Mouse (Mus musculus) forebrain, embryonic 13.5 days (tissue): Measurements from ENCODE around the gene Ap3d1. TPM values are rescaled to one million over a fixed set of nuclear protein-coding genes. Genes with fewer than 3 reads are reported as not detected.
A peak's percentile ranks its signal among the peaks of the same experiment; 100 is the strongest.

Experiments used
- ATAC-seq: fragments of 200-750 bp; cut with Nextera tagmentation; 2 replicates; pipeline ENCODE4 v1.8.0; 2017
- H3K27ac ChIP-seq: fragments of 300-500 bp; sonication (generic); 2 replicates; pipeline ENCODE4 v1.5.1; 2015; ENCODE audit warnings: inconsistent platforms, mild to moderate bottlenecking, moderate library complexity
- H3K27me3 ChIP-seq: fragments of 300-500 bp; sonication (generic); 2 replicates; pipeline ENCODE4 v1.6.1; 2015; ENCODE audit warnings: mild to moderate bottlenecking, inconsistent platforms
- H3K36me3 ChIP-seq: fragments of 300-500 bp; sonication (generic); 2 replicates; pipeline ENCODE4 v1.6.1; 2015; ENCODE audit warnings: mild to moderate bottlenecking, inconsistent platforms; ENCODE audit not compliant: poor library complexity, severe bottlenecking
- H3K4me1 ChIP-seq: fragments of 300-500 bp; sonication (generic); 2 replicates; pipeline ENCODE4 v1.6.1; 2015; ENCODE audit warnings: inconsistent platforms
- H3K4me2 ChIP-seq: fragments of 300-500 bp; sonication (generic); 2 replicates; pipeline ENCODE4 v1.6.1; 2015; ENCODE audit warnings: inconsistent platforms, mild to moderate bottlenecking, moderate library complexity
- H3K4me3 ChIP-seq: fragments of 300-500 bp; sonication (generic); 2 replicates; pipeline ENCODE4 v1.5.1; 2015; ENCODE audit warnings: mild to moderate bottlenecking, inconsistent platforms
- H3K9ac ChIP-seq: fragments of 300-500 bp; sonication (generic); 2 replicates; pipeline ENCODE4 v1.6.1; 2015; ENCODE audit warnings: mild to moderate bottlenecking, inconsistent platforms
- H3K9me3 ChIP-seq: fragments of 300-500 bp; sonication (generic); replicated peaks from 2 replicates; pipeline ENCODE4 v1.6.1; 2016; ENCODE audit warnings: inconsistent platforms
- WGBS: fragments of 180-500 bp; shearing (Covaris S2); methylation state at CpG from one replicate; pipeline ENCODE4 v1.1.7; 2015; 5-methylcytosine and 5-hydroxymethylcytosine counted together
- polyA plus RNA-seq: library from polyadenylated mRNA; unstranded; fragments of >200 nt; fragmentation: Nextera tagmentation; extraction: Ambion mirVana; gene quantifications from 2 replicates; pipeline ENCODE4 v1.2.1, GENCODE M21; 2015

The Ap3d1 gene
- polyA plus RNA-seq, 1 experiment from 2014 or later: 82.9 TPM

GRCm38 (mm10) chr10:80677128-80677875, 64.8 kb downstream of the Ap3d1 start:
- Histone ChIP-seq H3K36me3 (peaks cover 20% of the 10 kb centered on the region), H3K27me3 (no peaks in the 10 kb centered on the region), H3K4me3 (peak overlapping the region; percentile 99), H3K9ac (peak overlapping the region; percentile 80), H3K4me1 (peaks cover 62% of the 10 kb centered on the region), H3K4me2 (peak overlapping the region; percentile 70), H3K9me3 (no peaks in the 10 kb centered on the region), H3K27ac (peak overlapping the region; percentile 97)
- ATAC-seq: no peak
- 35% methylated on average over 9 of the region's 9 CpGs for WGBS

GRCm38 (mm10) chr10:80676198-80676928, 65.7 kb downstream of the Ap3d1 start:
- WGBS: under 1% methylated on average over 53 of the region's 78 CpGs
- Histone ChIP-seq H3K27ac (peak overlapping the region; percentile 97), H3K9ac (peak overlapping the region; percentile 99), H3K4me1 (peaks cover 65% of the 10 kb centered on the region), H3K9me3 (no peaks in the 10 kb centered on the region), H3K36me3 (peaks cover 30% of the 10 kb centered on the region), H3K27me3 (no peaks in the 10 kb centered on the region), H3K4me2 (peak overlapping the region; percentile 84), H3K4me3 (peak overlapping the region; percentile 99)
- peak; percentile 91 for ATAC-seq

GRCm38 (mm10) chr10:80675405-80676197, 66.5 kb downstream of the Ap3d1 start:
- Histone ChIP-seq H3K4me3 (peak overlapping the region; percentile 99), H3K27me3 (no peaks in the 10 kb centered on the region), H3K9me3 (no peaks in the 10 kb centered on the region), H3K4me2 (peak overlapping the region; percentile 84), H3K4me1 (peaks cover 65% of the 10 kb centered on the region), H3K9ac (peak overlapping the region; percentile 99), H3K36me3 (peaks cover 37% of the 10 kb centered on the region), H3K27ac (peak overlapping the region; percentile 81)
- WGBS: under 1% methylated on average over 43 of the region's 54 CpGs
- peak; percentile 33 for ATAC-seq

GRCm38 (mm10) chr10:80674851-80675404, 67.1 kb downstream of the Ap3d1 start:
- H3K36me3 ChIP-seq: peaks cover 44% of the 10 kb centered on the region
- ATAC-seq: no peak
- peak overlapping the region; percentile 99 for H3K4me3 ChIP-seq
- WGBS: 15% methylated on average over 6 of the region's 6 CpGs
- no peaks in the 10 kb centered on the region for H3K27me3 ChIP-seq
- H3K27ac ChIP-seq: peak overlapping the region; percentile 81
- peak overlapping the region; percentile 99 for H3K9ac ChIP-seq
- H3K4me1 ChIP-seq: peaks cover 69% of the 10 kb centered on the region
- H3K4me2 ChIP-seq: peak overlapping the region; percentile 84
- H3K9me3 ChIP-seq: no peaks in the 10 kb centered on the region

GRCm38 (mm10) chr10:80674161-80674711, 67.8 kb downstream of the Ap3d1 start:
- 65% methylated on average over 5 of the region's 5 CpGs for WGBS
- Histone ChIP-seq H3K4me3 (peak overlapping the region; percentile 99), H3K4me1 (peaks cover 62% of the 10 kb centered on the region), H3K36me3 (peaks cover 51% of the 10 kb centered on the region), H3K27ac (no peak overlapping the region), H3K27me3 (no peaks in the 10 kb centered on the region), H3K9ac (peak overlapping the region; percentile 99), H3K4me2 (peak overlapping the region; percentile 84), H3K9me3 (no peaks in the 10 kb centered on the region)
- no peak for ATAC-seq

- Histone ChIP-seq H3K4me1 (peaks cover 57% of the 10 kb centered on the region), H3K4me2 (peak overlapping the region; percentile 84), H3K9me3 (no peaks in the 10 kb centered on the region), H3K27ac (no peak overlapping the region), H3K4me3 (peak overlapping the region; percentile 99), H3K9ac (peak overlapping the region; percentile 99), H3K27me3 (no peaks in the 10 kb centered on the region), H3K36me3 (peaks cover 56% of the 10 kb centered on the region)
- ATAC-seq: no peak
- WGBS: 90% methylated on average over 3 of the region's 3 CpGs
Observed at GRCm38 (mm10) chr10:80673690-80674089, 68.4 kb downstream of the Ap3d1 start.

GRCm38 (mm10) chr10:80671936-80672690, 70.0 kb downstream of the Ap3d1 start:
- H3K4me3 ChIP-seq: no peak overlapping the region
- peaks cover 72% of the 10 kb centered on the region for H3K36me3 ChIP-seq
- H3K9ac ChIP-seq: peak overlapping the region; percentile 37; the same call in 1 of the 2 replicates
- no peaks in the 10 kb centered on the region for H3K27me3 ChIP-seq
- no peak overlapping the region for H3K27ac ChIP-seq
- no peaks in the 10 kb centered on the region for H3K9me3 ChIP-seq
- H3K4me1 ChIP-seq: peaks cover 41% of the 10 kb centered on the region
- WGBS: 90% methylated on average over 11 of the region's 11 CpGs
- ATAC-seq: no peak
- H3K4me2 ChIP-seq: no peak overlapping the region

GRCm38 (mm10) chr10:80671251-80671650, 70.8 kb downstream of the Ap3d1 start:
- Histone ChIP-seq H3K4me1 (peaks cover 37% of the 10 kb centered on the region), H3K4me3 (no peak overlapping the region), H3K4me2 (no peak overlapping the region), H3K27me3 (no peaks in the 10 kb centered on the region), H3K36me3 (peaks cover 81% of the 10 kb centered on the region), H3K27ac (no peak overlapping the region), H3K9me3 (no peaks in the 10 kb centered on the region), H3K9ac (no peak overlapping the region)
- WGBS: 92% methylated on average over 4 of the region's 4 CpGs
- no peak for ATAC-seq

GRCm38 (mm10) chr10:80670531-80670930, 71.5 kb downstream of the Ap3d1 start:
- no peak for ATAC-seq
- H3K36me3 ChIP-seq: peaks cover 88% of the 10 kb centered on the region

GRCm38 (mm10) chr10:80669737-80670485, 72.2 kb downstream of the Ap3d1 start:
- Histone ChIP-seq H3K4me3 (no peak overlapping the region), H3K4me2 (no peak overlapping the region), H3K36me3 (peaks cover 93% of the 10 kb centered on the region), H3K9ac (0 out of 2 replicates have a peak overlapping the region, but pooled peaks have one; percentile 34), H3K27ac (no peak overlapping the region), H3K9me3 (no peaks in the 10 kb centered on the region), H3K4me1 (peaks cover 39% of the 10 kb centered on the region), H3K27me3 (no peaks in the 10 kb centered on the region)
- ATAC-seq: no peak
- WGBS: 95% methylated on average over 7 of the region's 7 CpGs

More at GRCm38 (mm10) chr10:80670531-80670930, 71.5 kb downstream of the Ap3d1 start:
- peaks cover 37% of the 10 kb centered on the region for H3K4me1 ChIP-seq
- H3K27ac ChIP-seq: no peak overlapping the region
- no peaks in the 10 kb centered on the region for H3K9me3 ChIP-seq
- no peaks in the 10 kb centered on the region for H3K27me3 ChIP-seq
- H3K4me2 ChIP-seq: no peak overlapping the region
- no peak overlapping the region for H3K4me3 ChIP-seq
- 93% methylated on average over 2 of the region's 2 CpGs for WGBS
- no peak overlapping the region for H3K9ac ChIP-seq
